Mouse (Mus musculus) adrenal gland, adult 18-20 months (tissue): ENCODE results near the gene Ephb4. TPM values are rescaled to one million over a fixed set of nuclear protein-coding genes. Genes with fewer than 3 reads are reported as not detected.

Experiments used
- DNase-seq, 2 experiments: peaks; one replicate each; pipeline ENCODE4 v3.0.0; 2021 to 2022; ENCODE audit warnings: low spot score in 2 of 2
- total RNA-seq, 2 experiments: library from RNA; stranded (reverse); gene quantifications; 1 replicate in 1 of 2; 2 replicates in 1 of 2; pipeline ENCODE4 v1.2.3; 2021

Ephb4 gene
- total RNA-seq, 2 experiments from 2014 or later, result 42.4 to 47.0 TPM

DNA sequence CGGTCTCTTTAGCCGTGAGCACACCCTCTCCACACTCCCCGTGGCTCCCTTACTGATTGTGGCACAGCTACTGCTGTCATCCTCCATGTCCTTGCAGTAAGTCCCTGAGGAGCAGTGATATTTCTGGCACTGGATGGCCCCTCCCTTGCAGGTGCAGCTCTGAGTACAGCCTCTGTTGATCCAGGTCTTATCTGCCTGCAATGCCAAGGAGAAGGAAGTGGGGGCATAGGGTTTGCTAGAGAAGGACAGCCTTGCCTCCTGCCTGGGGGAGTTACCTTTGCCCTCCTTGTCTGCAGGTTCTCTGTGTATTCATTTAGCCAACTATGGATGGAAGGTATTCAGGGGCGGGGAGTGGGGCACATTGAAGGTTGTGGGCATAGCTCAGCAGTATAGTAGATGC, 69.9 kb downstream of the Ephb4 start:
- no peak for DNase-seq

GRCm38 (mm10) chr5:137425648-137426047, 75.7 kb downstream of the Ephb4 start:
- DNase-seq, result no peak

Other genes starting within 250 kb of the Ephb4 start
- 10 to 100 TPM; 39.1 to 42.2 TPM for gene Trim56, start 233.9 kb upstream of the Ephb4 start, total RNA-seq
- not detected for gene Muc3, start 200.8 kb upstream of the Ephb4 start, total RNA-seq
- gene Muc3a, start 137.7 kb upstream of the Ephb4 start, total RNA-seq, result under 1 TPM; 0.20 to 0.32 TPM
- gene Ache, start 62.6 kb upstream of the Ephb4 start, total RNA-seq, result 10 to 100 TPM; 10.0 to 12.9 TPM
- gene Ufsp1, start 55.5 kb upstream of the Ephb4 start, total RNA-seq, result 10 to 100 TPM in 1 of 2 experiments, 1 to 10 TPM in 1; 8.8 to 10.2 TPM
- 100 to 1,000 TPM; 169 to 174 TPM for gene Srrt, start 42.4 kb upstream of the Ephb4 start, total RNA-seq
- 10 to 100 TPM; 30.1 to 39.4 TPM for gene Trip6, start 35.7 kb upstream of the Ephb4 start, total RNA-seq
- gene Slc12a9, start 16.5 kb upstream of the Ephb4 start, total RNA-seq, result 1 to 10 TPM; 8.4 to 8.6 TPM
- gene Zan, start 127.0 kb downstream of the Ephb4 start, total RNA-seq, result not detected
- 10 to 100 TPM; 23.5 to 24.7 TPM for gene Pop7, start 152.4 kb downstream of the Ephb4 start, total RNA-seq
- gene Gigyf1, start 168.4 kb downstream of the Ephb4 start, total RNA-seq, result 10 to 100 TPM; 27.6 to 36.4 TPM
- not detected for gene Epo, start 183.1 kb downstream of the Ephb4 start, total RNA-seq
- 100 to 1,000 TPM; 517 to 525 TPM for gene Gnb2, start 183.4 kb downstream of the Ephb4 start, total RNA-seq
- 1 to 10 TPM; 2.5 to 4.9 TPM for gene Actl6b, start 203.4 kb downstream of the Ephb4 start, total RNA-seq
- 1 to 10 TPM; 1.8 to 2.7 TPM for gene Tfr2, start 219.7 kb downstream of the Ephb4 start, total RNA-seq